Mouse (Mus musculus): Measurements from ENCODE around the gene Syt2. TPM values are rescaled to one million over a fixed set of nuclear protein-coding genes. Genes with fewer than 3 reads are reported as not detected.

Syt2 gene
- polyA plus RNA-seq, 1 experiment from 2014 or later = 18.3 TPM

DNA sequence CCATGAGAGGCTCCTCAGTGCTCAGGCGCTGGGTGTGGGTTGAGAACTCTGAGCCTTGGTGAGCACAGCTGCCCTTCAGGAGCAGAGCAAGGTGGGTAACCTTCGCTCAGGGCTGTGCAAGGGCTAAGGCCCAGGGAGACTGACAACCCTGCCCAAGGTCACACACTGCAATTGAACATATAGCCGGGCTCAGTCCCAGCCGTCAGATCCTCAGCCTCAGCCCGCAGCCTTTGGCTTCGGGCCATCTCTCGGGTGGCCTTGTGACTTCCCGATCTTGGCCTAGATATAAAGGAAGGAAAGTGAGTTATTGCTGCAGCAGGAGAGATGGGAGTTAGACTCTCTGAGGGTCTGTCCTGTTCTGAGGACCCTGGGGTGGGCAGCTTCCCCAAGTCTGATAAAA lies 80.8 kb downstream of the Syt2 start:
- no peak overlapping the region for H3K9ac ChIP-seq (replicated peaks; ENCODE audit: low read depth, low read length)
- ATAC-seq (ENCODE audit: low read depth) = no peak
- H3K4me2 ChIP-seq (ENCODE audit: low read depth, low read length) = no peak overlapping the region
- H3K4me3 ChIP-seq (ENCODE audit: low read depth, low read length) = no peak overlapping the region
- no peak overlapping the region for H3K27ac ChIP-seq (ENCODE audit: low read depth, low read length)
- H3K4me1 ChIP-seq (ENCODE audit: control insufficient read depth, insufficient read depth, low read length) = peaks cover 6% of the 10 kb centered on the region; the same call in 1 of the 2 replicates
- WGBS = 73% methylated on average over 8 of the region's 8 CpGs
- no peaks in the 10 kb centered on the region for H3K9me3 ChIP-seq (ENCODE audit: control insufficient read depth, low read length)
- no peaks in the 10 kb centered on the region for H3K36me3 ChIP-seq (ENCODE audit: control insufficient read depth, insufficient read depth, low read length)
- no peaks in the 10 kb centered on the region for H3K27me3 ChIP-seq (ENCODE audit: control insufficient read depth, insufficient read depth, low read length)

DNA sequence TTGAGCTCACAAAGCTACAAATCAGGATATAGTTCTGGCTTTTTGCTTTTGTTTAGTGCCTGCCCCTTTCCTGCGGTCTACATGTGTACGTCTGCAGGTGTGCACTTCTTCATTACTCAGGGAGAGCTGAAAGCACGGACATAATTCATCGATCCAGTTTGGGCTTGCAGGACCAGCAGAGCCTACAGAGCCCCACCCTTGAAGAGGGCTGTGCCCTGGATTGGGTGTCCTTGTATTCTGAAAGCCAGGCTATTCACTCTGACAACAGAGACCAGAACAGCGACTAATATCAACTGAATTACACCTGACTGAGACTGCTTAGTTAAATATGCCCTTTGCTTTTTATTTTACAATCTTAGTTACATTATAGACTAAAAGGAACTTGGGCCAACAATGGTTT lies 87.2 kb downstream of the Syt2 start:
- ATAC-seq (ENCODE audit: low read depth) = no peak
- Histone ChIP-seq H3K4me1 (ENCODE audit: control insufficient read depth, insufficient read depth, low read length) (no peaks in the 10 kb centered on the region), H3K4me2 (ENCODE audit: low read depth, low read length) (no peak overlapping the region), H3K9ac (replicated peaks; ENCODE audit: low read depth, low read length) (no peak overlapping the region), H3K27ac (ENCODE audit: low read depth, low read length) (no peak overlapping the region), H3K9me3 (ENCODE audit: control insufficient read depth, low read length) (no peaks in the 10 kb centered on the region), H3K4me3 (ENCODE audit: low read depth, low read length) (no peak overlapping the region), H3K27me3 (ENCODE audit: control insufficient read depth, insufficient read depth, low read length) (no peaks in the 10 kb centered on the region), H3K36me3 (ENCODE audit: control insufficient read depth, insufficient read depth, low read length) (no peaks in the 10 kb centered on the region)
- WGBS = 81% methylated on average over 5 of the region's 5 CpGs

DNA sequence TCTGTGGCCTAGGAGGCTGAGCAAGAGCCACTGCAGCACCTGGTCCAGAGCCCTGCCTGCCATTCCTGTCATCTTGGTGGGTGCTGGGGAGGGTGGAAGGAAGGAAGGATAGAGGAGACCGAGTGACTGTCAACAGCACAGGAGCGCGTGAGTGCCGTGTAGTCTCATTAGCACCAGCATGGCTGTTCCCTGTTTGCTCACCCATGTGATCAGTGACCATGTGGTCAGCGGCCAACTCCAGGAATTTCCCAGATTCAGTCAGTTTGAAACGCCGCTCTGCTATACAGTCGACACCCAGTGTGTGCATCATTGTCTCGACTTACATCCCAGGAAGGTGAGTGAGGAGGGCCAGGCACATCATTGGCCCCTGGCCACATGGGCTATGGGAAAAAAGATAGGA lies 91.0 kb downstream of the Syt2 start:
- Histone ChIP-seq H3K27me3 (ENCODE audit: control insufficient read depth, insufficient read depth, low read length) (no peaks in the 10 kb centered on the region), H3K27ac (ENCODE audit: low read depth, low read length) (no peak overlapping the region), H3K9me3 (ENCODE audit: control insufficient read depth, low read length) (no peaks in the 10 kb centered on the region), H3K36me3 (ENCODE audit: control insufficient read depth, insufficient read depth, low read length) (no peaks in the 10 kb centered on the region), H3K9ac (replicated peaks; ENCODE audit: low read depth, low read length) (no peak overlapping the region), H3K4me2 (ENCODE audit: low read depth, low read length) (no peak overlapping the region), H3K4me3 (ENCODE audit: low read depth, low read length) (no peak overlapping the region), H3K4me1 (ENCODE audit: control insufficient read depth, insufficient read depth, low read length) (no peaks in the 10 kb centered on the region)
- ATAC-seq (ENCODE audit: low read depth) = no peak
- 66% methylated on average over 9 of the region's 9 CpGs for WGBS

DNA sequence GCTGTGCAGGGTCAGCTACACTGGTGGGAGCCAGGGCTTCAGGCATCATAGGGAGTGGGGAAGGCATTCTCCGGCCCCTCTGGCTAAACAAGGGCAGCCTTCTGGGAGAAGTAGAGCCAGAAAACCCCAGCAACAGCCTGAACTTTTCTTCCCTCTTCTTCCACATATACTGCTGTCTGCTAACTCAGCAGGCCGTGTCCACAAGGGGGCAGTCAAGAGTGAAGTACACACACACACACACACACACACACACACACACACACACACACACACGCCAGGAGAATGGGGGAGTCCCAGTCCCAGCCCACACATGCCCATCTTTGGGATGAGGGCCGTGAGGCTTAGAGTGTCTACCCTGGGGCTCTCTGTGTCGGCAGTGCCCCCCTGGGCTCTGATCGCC lies 95.0 kb downstream of the Syt2 start:
- ATAC-seq (ENCODE audit: low read depth) = no peak
- 84% methylated on average over 5 of the region's 6 CpGs for WGBS
- Histone ChIP-seq H3K4me3 (ENCODE audit: low read depth, low read length) (no peak overlapping the region), H3K27ac (ENCODE audit: low read depth, low read length) (no peak overlapping the region), H3K27me3 (ENCODE audit: control insufficient read depth, insufficient read depth, low read length) (no peaks in the 10 kb centered on the region), H3K4me2 (ENCODE audit: low read depth, low read length) (no peak overlapping the region), H3K4me1 (ENCODE audit: control insufficient read depth, insufficient read depth, low read length) (no peaks in the 10 kb centered on the region), H3K36me3 (ENCODE audit: control insufficient read depth, insufficient read depth, low read length) (no peaks in the 10 kb centered on the region), H3K9ac (replicated peaks; ENCODE audit: low read depth, low read length) (no peak overlapping the region), H3K9me3 (ENCODE audit: control insufficient read depth, low read length) (no peaks in the 10 kb centered on the region)

DNA sequence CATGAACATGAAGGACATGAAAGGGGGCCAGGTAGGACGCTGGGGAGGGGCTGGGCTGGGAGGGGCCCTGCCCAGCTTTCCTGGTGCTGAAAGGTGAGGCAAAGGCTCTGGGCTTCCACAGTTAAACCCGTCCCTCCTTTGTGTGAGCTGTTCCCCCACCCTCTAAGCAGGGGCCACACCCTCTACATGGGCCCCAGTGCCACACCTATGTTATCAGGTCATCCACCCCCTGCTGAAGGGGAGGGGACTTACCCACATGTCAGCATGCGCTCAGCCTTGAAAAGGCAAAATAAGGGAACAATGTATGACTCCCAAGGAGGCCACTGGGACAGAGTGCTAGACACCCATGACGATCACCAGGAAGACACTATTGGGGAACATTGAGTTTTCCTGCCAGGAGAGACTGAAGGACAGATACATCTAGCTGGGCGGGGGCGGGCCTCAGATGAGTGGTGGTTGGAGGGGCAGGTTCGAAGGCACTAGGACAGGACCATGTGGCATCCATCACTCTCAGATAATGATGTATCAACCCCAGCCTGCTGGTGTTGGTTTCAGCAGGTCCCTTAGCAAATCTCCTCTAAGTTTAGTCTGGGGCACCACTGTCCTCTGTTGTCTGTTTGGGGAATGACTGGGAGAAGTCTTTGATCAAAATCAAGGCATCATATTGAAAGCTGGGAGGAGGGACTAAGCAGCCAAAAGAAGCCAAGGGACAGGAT lies 95.6 kb downstream of the Syt2 start:
- 86% methylated on average over 7 of the region's 7 CpGs for WGBS

DNA sequence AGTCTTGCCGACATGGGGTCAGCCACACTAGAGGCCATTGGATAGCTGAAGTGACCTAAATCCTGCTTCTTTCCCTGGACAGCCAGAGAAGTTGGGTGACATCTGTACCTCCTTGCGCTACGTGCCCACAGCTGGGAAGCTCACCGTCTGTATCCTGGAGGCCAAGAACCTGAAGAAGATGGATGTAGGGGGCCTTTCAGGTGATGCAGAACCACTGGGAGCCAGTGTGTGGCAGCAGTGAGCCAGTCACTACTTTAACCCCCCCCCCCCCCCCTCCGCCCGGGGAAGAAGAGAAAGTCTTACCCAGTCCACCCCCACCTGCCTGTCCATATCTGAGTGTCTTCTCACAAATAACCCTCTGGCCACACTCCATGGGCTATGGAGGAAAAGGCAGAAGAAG lies 99.2 kb downstream of the Syt2 start:
- WGBS = 52% methylated on average over 6 of the region's 6 CpGs
- Histone ChIP-seq H3K9ac (replicated peaks; ENCODE audit: low read depth, low read length) (no peak overlapping the region), H3K27ac (ENCODE audit: low read depth, low read length) (no peak overlapping the region)

More for the DNA sequence above, 95.6 kb downstream of the Syt2 start:
- Histone ChIP-seq H3K4me1 (ENCODE audit: control insufficient read depth, insufficient read depth, low read length) (no peaks in the 10 kb centered on the region), H3K27me3 (ENCODE audit: control insufficient read depth, insufficient read depth, low read length) (no peaks in the 10 kb centered on the region), H3K27ac (ENCODE audit: low read depth, low read length) (no peak overlapping the region), H3K36me3 (ENCODE audit: control insufficient read depth, insufficient read depth, low read length) (no peaks in the 10 kb centered on the region), H3K4me2 (ENCODE audit: low read depth, low read length) (no peak overlapping the region), H3K4me3 (ENCODE audit: low read depth, low read length) (no peak overlapping the region), H3K9ac (replicated peaks; ENCODE audit: low read depth, low read length) (no peak overlapping the region), H3K9me3 (ENCODE audit: control insufficient read depth, low read length) (no peaks in the 10 kb centered on the region)
- ATAC-seq (ENCODE audit: low read depth) = no peak

DNA sequence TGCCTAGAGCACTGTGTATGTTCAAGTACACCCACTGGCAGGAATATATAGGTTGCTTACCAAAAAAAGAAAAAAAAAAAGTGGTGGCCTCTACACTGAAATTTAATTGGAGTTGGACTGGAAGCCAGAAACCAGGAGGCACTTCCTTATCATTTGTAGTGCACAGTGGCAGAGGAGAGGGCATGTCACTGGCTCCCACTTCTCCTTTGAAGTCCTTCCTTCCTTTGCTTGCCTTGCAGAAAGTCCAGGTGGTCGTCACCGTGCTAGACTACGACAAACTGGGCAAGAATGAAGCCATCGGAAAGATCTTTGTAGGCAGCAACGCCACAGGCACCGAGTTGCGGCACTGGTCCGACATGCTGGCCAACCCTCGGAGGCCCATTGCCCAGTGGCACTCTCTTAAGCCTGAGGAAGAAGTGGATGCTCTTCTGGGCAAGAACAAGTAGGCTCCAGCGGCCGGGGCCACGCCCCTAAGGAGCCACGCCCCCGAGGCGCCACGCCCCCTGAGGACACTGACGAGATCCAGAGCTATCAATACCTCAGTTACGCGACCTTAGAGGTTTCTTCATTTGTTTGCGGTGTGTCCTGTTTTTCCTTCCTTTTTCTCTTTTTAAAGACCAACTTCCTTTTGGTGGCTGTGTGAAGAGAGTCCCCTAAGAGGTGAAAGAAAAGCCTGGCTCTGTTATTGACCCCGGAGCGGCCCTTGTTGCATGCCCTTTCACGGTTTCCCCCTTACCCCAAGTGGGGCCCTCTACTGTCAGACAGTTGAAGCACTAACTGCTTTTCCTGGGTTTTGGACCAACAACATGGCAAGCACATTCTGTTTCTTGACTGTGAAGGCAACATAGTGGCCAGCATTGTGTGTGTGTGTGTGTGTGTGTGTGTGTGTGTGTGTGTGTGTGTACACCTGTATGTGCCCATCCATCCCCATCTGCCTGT lies 101.0 kb downstream of the Syt2 start:
- no peak overlapping the region for H3K4me2 ChIP-seq (ENCODE audit: low read depth, low read length)
- ATAC-seq (ENCODE audit: low read depth) = no peak
- H3K36me3 ChIP-seq (ENCODE audit: control insufficient read depth, insufficient read depth, low read length) = no peaks in the 10 kb centered on the region
- no peak overlapping the region for H3K27ac ChIP-seq (ENCODE audit: low read depth, low read length)
- no peak overlapping the region for H3K4me3 ChIP-seq (ENCODE audit: low read depth, low read length)
- H3K4me1 ChIP-seq (ENCODE audit: control insufficient read depth, insufficient read depth, low read length) = no peaks in the 10 kb centered on the region
- WGBS = 22% methylated on average over 23 of the region's 23 CpGs
- no peaks in the 10 kb centered on the region for H3K27me3 ChIP-seq (ENCODE audit: control insufficient read depth, insufficient read depth, low read length)
- H3K9ac ChIP-seq (replicated peaks; ENCODE audit: low read depth, low read length) = no peak overlapping the region
- H3K9me3 ChIP-seq (ENCODE audit: control insufficient read depth, low read length) = no peaks in the 10 kb centered on the region

More for the DNA sequence above, 99.2 kb downstream of the Syt2 start:
- H3K27me3 ChIP-seq (ENCODE audit: control insufficient read depth, insufficient read depth, low read length) = no peaks in the 10 kb centered on the region
- no peaks in the 10 kb centered on the region for H3K9me3 ChIP-seq (ENCODE audit: control insufficient read depth, low read length)
- no peak for ATAC-seq (ENCODE audit: low read depth)
- H3K4me1 ChIP-seq (ENCODE audit: control insufficient read depth, insufficient read depth, low read length) = no peaks in the 10 kb centered on the region
- H3K36me3 ChIP-seq (ENCODE audit: control insufficient read depth, insufficient read depth, low read length) = no peaks in the 10 kb centered on the region
- no peak overlapping the region for H3K4me2 ChIP-seq (ENCODE audit: low read depth, low read length)
- H3K4me3 ChIP-seq (ENCODE audit: low read depth, low read length) = no peak overlapping the region

DNA sequence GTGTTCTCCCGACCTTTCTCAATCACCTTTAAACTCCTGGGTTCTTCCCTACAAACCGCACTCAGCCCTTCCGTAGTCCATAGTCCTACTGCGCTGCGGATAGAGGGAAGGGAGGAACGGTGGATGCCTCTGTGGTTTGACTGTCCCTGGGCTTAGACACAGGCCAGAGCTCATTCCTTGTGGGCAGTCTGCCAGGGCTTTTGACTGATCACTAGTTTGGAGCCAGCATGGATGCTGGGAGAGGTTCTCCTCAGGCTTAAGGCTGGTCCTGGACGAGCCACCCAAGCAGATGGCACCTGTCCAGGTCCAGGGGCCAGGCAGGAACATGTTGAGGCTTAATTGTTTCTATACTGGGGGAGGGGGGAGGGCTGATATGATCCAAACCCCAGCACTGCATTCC lies 103.4 kb downstream of the Syt2 start:
- no peak overlapping the region for H3K27ac ChIP-seq (ENCODE audit: low read depth, low read length)
- no peaks in the 10 kb centered on the region for H3K9me3 ChIP-seq (ENCODE audit: control insufficient read depth, low read length)
- H3K27me3 ChIP-seq (ENCODE audit: control insufficient read depth, insufficient read depth, low read length) = no peaks in the 10 kb centered on the region
- no peak overlapping the region for H3K4me3 ChIP-seq (ENCODE audit: low read depth, low read length)
- 91% methylated on average over 7 of the region's 7 CpGs for WGBS
- no peaks in the 10 kb centered on the region for H3K36me3 ChIP-seq (ENCODE audit: control insufficient read depth, insufficient read depth, low read length)
- no peak overlapping the region for H3K4me2 ChIP-seq (ENCODE audit: low read depth, low read length)
- no peak for ATAC-seq (ENCODE audit: low read depth)
- H3K4me1 ChIP-seq (ENCODE audit: control insufficient read depth, insufficient read depth, low read length) = peaks cover 2% of the 10 kb centered on the region; the same call in 1 of the 2 replicates
- H3K9ac ChIP-seq (replicated peaks; ENCODE audit: low read depth, low read length) = no peak overlapping the region

DNA sequence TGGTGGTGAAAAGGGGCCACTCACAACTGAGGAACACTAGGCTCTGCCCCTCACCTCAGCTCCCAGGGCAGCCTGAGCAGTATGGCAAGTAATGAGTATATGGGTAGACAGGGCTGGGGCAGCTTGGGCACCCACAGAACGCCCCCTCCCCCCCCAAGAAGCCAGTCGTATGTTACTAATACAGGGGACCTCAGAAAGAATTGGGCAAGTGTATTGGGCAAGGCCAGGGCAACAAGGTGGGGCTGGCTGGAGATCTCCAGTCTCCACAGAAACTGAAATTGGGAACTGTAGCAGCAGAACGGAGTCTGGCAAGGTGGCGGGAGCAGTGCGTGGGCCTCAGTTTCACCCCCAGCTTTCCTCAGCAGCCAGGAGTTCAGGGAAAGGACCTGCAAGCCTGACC lies 106.0 kb downstream of the Syt2 start:
- H3K36me3 ChIP-seq (ENCODE audit: control insufficient read depth, insufficient read depth, low read length) = no peaks in the 10 kb centered on the region
- H3K4me3 ChIP-seq (ENCODE audit: low read depth, low read length) = no peak overlapping the region
- 87% methylated on average over 5 of the region's 5 CpGs for WGBS
- no peak overlapping the region for H3K9ac ChIP-seq (replicated peaks; ENCODE audit: low read depth, low read length)
- no peaks in the 10 kb centered on the region for H3K27me3 ChIP-seq (ENCODE audit: control insufficient read depth, insufficient read depth, low read length)
- ATAC-seq (ENCODE audit: low read depth) = no peak
- H3K4me1 ChIP-seq (ENCODE audit: control insufficient read depth, insufficient read depth, low read length) = peaks cover 17% of the 10 kb centered on the region; the same call in 1 of the 2 replicates
- H3K9me3 ChIP-seq (ENCODE audit: control insufficient read depth, low read length) = no peaks in the 10 kb centered on the region
- no peak overlapping the region for H3K4me2 ChIP-seq (ENCODE audit: low read depth, low read length)
- H3K27ac ChIP-seq (ENCODE audit: low read depth, low read length) = no peak overlapping the region
